Mouse (Mus musculus) brain, embryonic 18.5 days (tissue): Measurements from ENCODE around the gene Col19a1.
A peak's percentile ranks its signal among the peaks of the same experiment; 100 is the strongest.

Source experiments
- DNase-seq: peaks from one replicate; pipeline ENCODE4 v3.0.0-alpha.2; 2012; ENCODE audit warnings: low read depth, low spot score

Gene Col19a1

GRCm38 (mm10) chr1:24461305-24461887 lies 125.9 kb downstream of the Col19a1 start:
- no peak for DNase-seq

DNA sequence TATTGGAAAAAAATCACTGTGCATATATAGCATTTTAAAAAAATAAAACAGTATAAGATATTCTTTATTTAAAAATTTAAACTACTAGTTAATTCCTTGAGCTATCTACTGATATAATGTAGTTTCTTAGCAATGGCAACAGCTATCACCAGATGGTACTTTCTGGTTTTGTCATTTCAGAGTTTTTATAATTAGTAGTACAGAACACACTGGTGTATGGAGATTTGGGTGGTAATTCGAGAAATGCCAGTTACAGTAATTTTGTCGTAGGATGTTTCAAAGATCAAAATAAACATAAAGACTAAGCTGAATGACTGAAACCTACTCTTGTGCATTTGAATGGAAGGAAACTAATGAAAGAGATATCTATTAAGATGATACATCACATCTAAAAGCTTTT lies 129.3 kb downstream of the Col19a1 start:
- DNase-seq = no peak

- DNase-seq = no peak
These were observed 134.6 kb downstream of the Col19a1 start for GRCm38 (mm10) chr1:24452572-24453269.

GRCm38 (mm10) chr1:24452159-24452558 lies 135.1 kb downstream of the Col19a1 start:
- no peak for DNase-seq

GRCm38 (mm10) chr1:24437425-24437824 lies 149.8 kb downstream of the Col19a1 start:
- DNase-seq = no peak

GRCm38 (mm10) chr1:24428306-24428705 lies 159.0 kb downstream of the Col19a1 start:
- no peak for DNase-seq

GRCm38 (mm10) chr1:24378125-24378821 lies 209.0 kb downstream of the Col19a1 start:
- peak; percentile 32 for DNase-seq

GRCm38 (mm10) chr1:24374902-24375301 lies 212.4 kb downstream of the Col19a1 start:
- DNase-seq = no peak

DNA sequence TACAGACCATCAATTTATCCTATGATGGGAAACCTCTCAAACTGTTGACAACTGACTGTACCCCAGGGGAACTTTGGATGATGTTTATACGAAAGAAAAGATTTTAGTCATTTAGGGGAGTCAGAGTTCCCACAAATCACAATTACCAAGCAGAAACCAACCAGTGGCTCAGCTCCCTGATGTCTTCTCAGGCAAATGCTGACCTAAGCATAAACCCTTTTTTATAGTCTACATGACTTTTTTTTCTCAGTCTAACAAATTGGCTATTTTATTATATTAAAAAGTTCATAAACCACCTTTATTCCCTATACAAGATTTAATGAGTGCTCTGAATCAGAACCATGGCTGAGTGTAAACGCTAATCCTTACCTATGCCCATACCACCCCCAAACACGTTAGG lies 213.6 kb downstream of the Col19a1 start:
- no peak for DNase-seq

- no peak for DNase-seq
These were observed 214.6 kb downstream of the Col19a1 start for GRCm38 (mm10) chr1:24372471-24373258.

DNA sequence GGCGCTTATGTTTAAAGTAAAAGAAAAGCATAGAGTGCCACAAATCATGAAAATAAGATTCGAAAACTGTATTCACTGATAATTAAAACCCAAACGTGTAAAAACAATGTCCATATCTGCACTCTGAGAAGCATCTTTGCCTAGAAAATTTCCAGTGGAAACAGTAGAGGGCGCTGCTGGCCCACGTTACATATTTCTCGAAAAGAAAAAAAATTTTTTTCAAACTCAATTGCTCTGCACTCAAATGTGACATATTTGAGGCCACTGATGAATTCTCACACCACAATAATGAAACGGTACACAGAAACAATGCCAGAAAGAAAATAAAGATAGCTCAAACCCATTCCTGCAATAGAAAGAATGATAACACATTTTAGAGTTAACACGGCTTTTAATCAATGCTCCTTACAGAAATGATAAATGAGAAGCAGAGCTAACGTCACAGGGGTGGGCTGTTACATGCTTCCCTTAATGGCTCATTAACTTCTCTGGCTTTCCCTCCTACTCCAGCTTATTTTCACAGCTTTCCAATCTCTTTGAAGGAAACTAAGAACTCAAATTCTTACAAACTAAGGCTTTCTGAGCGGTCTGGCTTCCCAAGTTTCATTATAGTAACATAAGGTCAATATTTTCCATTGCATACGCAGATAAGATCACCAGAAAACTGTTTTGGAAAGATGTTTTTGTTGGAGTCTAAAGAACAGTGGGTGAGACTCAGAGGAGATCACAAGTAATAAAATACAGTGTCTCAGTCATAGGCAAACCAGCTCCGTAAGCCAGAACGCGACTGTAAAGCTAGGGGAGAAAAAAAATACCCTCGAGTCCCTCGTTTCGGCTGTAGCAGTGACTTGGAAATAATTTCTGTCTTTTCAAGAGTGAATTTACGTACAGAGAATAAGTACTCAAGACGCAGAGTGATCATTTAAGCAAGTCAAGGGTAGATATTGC lies 219.4 kb downstream of the Col19a1 start:
- peak; percentile 28 for DNase-seq

DNA sequence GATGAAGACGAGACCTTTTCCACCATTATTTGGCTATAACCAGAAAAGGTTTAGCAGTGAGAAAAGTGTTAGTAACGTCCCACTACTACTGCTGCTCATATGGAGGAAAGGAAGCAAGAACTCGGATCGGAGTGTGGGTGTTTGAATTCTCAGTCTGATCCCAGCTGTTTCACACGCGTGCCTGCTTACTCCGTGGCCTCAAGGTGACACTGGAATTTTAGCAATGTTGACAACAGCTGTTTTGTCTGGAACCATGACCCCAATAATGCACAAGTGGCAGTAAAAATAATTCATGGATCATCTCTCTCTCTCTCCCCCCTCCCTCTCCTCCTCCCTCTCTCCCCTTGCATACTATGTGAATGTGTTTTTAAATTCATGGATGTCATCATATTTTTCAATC lies 222.5 kb downstream of the Col19a1 start:
- no peak for DNase-seq

- peak; percentile 37 for DNase-seq
These were observed 225.2 kb downstream of the Col19a1 start for GRCm38 (mm10) chr1:24361990-24362635.

DNA sequence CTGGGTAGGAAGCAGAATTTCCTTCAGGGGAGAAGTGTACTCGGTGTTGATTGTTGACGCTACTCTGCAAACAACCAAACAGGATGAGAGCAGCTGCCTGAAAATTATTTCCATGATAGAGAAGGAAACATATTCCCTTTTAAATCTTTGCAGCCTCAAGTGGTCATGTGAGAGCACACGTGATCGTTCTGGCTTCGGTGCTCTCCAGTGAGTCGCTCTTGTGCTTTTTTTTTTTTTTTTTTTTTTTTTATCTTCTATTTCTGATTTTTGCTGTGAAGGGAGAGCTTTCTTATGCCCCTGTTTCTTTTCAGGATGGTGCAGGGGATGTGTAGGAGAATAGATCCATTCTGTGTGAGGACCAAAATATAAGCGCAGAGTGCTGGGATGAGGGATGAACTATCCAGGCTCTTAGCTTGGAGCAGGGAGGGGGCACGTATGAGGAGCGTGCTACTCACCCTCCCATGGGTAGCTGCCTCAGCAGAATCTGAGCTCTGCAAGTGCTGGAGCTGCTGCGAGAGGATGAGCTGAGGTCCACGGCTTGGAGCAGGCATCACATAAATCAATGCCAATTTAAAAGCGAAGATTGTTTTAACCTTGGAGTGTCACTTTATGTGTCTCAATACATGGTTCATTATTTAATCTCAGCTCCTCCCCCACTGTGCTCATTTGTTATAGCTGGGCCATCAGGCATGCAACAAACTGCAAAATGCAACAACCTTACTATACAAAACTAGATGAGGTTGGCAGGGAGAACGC lies 237.6 kb downstream of the Col19a1 start:
- no peak for DNase-seq

DNA sequence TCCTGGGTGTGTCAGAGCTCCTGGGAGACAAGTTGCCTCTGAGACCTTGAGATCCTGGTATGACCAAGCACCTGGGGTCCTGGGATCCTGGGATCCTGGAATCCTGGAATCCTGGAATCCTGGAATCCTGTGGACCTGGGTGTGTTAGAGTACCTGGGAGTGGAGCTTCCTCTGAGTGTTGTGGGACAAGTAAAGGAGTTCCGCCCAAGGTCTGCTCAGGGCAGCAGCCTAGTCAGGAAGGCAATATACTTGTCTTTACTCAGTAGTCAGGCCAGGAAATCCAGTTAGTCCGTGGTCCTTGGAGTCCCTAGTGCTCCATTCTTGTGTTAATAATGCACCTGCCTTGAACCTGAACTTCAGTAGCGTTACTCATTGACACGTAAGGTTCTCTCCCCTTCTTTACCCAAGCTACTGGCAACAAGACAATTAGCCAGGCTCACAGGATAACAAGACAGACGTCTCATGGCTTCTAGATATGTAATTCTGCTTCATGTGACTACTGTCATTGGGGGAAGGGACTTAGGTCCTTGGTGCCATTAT lies 239.6 kb downstream of the Col19a1 start:
- no peak for DNase-seq

DNA sequence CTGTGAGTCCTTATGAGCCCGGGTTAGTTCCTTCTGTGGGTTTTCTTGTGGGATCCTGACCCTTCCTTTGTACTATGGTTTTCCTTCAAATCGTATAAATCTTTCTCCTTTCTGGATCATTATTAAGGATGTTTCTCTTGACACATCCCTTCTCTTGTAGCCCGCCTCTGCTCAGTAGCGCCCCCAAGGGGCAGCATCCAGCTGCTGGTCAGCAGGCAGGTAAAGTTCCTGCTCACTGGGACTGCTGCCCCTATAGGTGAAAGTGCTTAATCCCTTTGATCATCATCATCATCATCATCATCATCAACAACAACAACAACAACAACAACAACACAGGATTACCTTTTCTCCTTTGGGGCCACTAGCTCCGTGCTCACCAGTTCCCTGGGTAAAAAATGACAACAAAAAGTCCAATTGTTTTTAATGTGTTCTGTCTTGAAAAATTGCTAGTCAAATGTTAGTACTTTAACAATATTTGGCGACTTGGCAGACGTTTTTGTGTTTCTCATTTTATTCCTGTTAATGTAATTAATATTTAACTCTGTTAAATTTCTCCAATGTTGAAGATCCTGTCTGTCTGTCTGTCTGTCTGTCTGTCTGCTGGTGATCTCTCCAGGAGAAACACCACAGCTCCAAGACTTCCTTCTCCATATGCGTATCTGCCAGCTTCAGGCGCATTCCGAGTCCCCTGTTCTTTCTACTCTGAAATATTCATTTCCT lies 249.6 kb downstream of the Col19a1 start:
- DNase-seq = no peak

DNA sequence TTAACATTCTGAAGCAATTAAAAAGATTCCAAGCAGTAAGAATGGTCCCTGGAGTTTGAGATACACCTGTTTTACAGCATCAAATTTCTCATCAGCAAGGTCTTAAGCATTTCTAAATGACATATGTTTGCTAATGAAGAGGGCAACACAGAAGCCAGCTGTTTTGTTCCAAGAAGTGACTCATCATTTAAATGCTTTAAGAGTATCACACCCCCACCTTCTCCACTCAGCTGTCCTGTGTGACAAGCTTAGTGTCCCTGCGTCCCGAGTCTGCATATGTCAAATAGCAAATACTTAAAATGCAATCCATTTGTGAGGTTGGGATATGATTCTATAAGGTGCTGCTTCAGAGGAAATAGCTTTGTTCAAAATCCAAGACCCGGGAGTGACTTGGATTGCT lies 251.2 kb downstream of the Col19a1 start:
- no peak for DNase-seq

DNA sequence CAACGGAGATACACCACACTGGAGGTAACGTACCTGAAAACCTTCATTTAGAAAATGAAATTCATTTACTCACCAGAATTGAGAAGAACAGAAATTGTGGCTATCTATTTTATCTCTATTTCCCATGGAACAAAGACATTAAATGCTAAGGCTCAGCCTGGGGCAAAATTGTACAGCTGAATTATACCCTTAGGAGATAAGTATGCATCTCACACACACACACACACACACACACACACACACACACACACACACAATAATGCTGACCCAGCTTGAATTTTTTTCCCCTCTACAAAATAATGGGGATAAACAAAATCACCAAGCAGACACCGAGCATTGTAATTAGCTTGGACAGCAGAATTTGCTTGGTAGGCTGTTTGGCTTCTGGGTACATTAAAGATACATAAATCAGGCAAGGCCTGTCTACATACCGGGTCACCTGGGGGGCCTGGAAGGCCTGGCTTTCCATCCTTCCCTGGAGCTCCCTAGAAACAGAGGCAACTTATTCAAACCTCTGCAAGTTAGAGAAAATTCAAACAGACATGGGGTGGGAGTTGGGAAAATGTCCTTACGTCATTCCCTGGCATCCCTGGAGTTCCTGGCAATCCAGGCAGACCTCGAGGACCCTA lies 270.2 kb downstream of the Col19a1 start:
- no peak for DNase-seq
